Mouse (Mus musculus) gastrocnemius, adult 2 months (tissue): ENCODE measurements at regions not wholly inside any gene's neighbourhood (a gene's known extent, or its start where the extent isn't known, plus 50 kb on each side); places are given as distances from the start of the nearest gene placed in this dataset.

ENCODE experiments used
- DNase-seq: peaks from one replicate; pipeline ENCODE4 v3.0.0; 2022
- H3K27ac ChIP-seq: fragments of 200-600 bp; 2 replicates; pipeline ENCODE4 v1.8.1; 2022; ENCODE audit warnings: mild to moderate bottlenecking
- H3K4me3 ChIP-seq: fragments of 200-600 bp; 2 replicates; pipeline ENCODE4 v1.8.1; 2022; ENCODE audit warnings: mild to moderate bottlenecking, moderate library complexity
- CTCF ChIP-seq: fragments of 200-600 bp; IDR thresholded peaks from 2 replicates; pipeline ENCODE4 v1.8.1; 2022; ENCODE audit warnings: antibody characterized with exemption, mild to moderate bottlenecking, moderate library complexity
- intact Hi-C: fragments of 180-260 bp; cut with DNase I; formaldehyde crosslinking; loops from one replicate; pipeline ENCODE4 v1.15.1; 2025

GRCm38 (mm10) chr1:78050231-78050630 lies 146.7 kb downstream of the Pax3 start:
- intact Hi-C loops, result no loop called here

DNA sequence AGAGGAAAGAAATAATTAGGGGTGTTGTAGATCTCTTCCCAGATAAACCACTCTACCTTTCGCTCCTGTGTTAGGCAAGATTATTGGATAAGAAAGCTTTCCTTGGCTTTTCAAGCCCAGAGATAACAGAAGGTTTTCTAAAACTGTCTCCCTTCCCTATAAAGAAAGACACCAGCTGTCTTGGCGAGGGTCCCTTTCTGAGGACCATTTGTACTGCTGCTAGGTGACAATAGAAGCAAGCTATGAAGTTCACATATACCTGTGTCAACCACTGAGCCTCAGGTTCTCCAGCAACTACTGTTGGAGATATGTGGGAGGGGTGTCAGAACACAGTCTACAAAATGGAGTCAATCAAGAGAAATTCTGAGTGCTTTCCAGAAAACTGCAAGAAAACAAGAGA lies 164.6 kb downstream of the Pax3 start:
- Histone ChIP-seq H3K4me3 (no peak overlapping the region), H3K27ac (no peak overlapping the region)
- no peak for DNase-seq
- intact Hi-C loops, result no loop called here
- no peak for TF ChIP-seq CTCF

More at GRCm38 (mm10) chr1:78050231-78050630, 146.7 kb downstream of the Pax3 start:
- Histone ChIP-seq H3K27ac (no peak overlapping the region), H3K4me3 (no peak overlapping the region)
- TF ChIP-seq CTCF, result no peak
- DNase-seq, result no peak

DNA sequence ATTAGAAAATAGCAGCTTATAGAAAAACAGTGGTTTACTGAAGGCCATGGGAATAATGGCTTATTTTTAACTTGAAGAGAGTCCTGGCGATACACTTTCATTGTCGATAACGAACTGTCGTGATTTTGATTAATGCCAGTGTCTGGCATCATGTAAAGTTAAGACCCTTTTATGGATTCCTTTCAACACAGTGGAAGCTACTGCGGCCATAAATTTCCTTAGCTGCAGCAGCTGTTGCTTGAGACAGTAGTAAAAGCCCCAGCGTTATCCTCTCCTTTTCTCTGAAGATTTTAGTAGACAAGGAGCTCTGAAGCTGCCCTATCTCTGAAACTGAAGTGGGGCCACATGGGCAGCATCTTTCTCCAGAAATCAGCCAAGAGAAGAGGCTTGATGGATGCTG lies 175.2 kb downstream of the Pax3 start:
- DNase-seq, result no peak
- intact Hi-C loops, result no loop called here
- Histone ChIP-seq H3K4me3 (no peak overlapping the region), H3K27ac (no peak overlapping the region)
- no peak for TF ChIP-seq CTCF

DNA sequence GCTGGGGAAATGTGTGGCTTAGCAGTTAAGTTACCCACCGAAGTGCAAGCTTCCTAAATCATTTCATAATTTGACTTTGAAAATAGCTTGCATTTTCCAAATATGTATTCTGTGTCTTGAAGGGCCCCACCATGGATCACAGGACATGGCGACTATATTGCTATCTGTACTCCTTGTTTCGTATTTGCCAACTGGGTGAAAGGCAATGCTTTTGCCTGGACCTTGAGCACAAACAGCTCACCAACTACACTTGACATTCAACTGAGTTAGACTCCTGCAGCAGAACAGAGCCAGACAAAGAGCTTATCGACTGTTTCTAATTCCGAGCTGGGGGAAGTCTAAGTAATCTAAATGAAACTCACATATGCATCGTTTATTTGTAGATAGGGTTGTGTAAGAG lies 175.9 kb downstream of the Pax3 start:
- intact Hi-C loops, result no loop called here
- TF ChIP-seq CTCF, result no peak
- DNase-seq, result no peak

GRCm38 (mm10) chr1:78017949-78018617 lies 178.9 kb downstream of the Pax3 start:
- no peak overlapping the region for H3K27ac ChIP-seq
- intact Hi-C loops, result no loop called here
- no peak for TF ChIP-seq CTCF
- DNase-seq, result no peak
- H3K4me3 ChIP-seq, result no peak overlapping the region

More for the DNA sequence above, 175.9 kb downstream of the Pax3 start:
- H3K27ac ChIP-seq, result no peak overlapping the region
- no peak overlapping the region for H3K4me3 ChIP-seq

DNA sequence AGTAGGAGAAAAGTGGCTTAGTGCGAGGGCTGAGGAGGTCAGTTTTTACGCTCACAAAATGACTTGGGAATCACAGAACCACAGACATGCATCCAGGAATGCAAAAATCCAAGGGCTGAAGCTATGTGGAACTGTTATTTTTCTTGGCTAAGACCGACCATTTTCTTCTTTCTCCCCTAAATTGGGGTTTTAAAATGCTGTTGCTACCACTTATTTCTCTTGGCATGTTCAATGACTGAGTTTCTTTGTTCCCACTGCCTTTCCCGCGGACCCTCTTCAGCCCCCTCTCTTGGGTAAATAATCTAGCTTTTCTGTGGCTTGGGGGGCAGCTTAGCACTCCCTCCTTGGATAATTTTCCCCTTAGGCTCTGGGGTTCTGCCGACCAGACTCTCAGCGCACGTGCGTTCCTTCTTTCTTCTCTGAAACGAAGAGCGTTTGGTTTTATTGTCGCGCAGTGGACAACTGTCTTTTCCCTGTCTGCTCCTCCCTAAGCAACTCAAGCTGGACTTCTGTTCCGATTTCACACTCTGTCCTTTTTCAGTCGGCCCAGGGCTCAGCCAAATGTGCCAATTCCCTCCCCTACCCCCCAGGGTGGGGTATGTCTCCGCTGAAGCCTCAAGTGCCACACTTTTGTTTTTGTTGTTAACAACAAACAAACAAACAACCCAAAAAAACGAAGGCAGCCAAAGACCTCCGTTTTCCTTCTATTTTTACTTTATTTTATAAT lies 180.2 kb downstream of the Pax3 start:
- H3K27ac ChIP-seq, result no peak overlapping the region
- intact Hi-C loops, result no loop called here
- H3K4me3 ChIP-seq, result no peak overlapping the region
- no peak for TF ChIP-seq CTCF
- no peak for DNase-seq

- no peak for TF ChIP-seq CTCF
- no peak for DNase-seq
- H3K4me3 ChIP-seq, result no peak overlapping the region
- intact Hi-C loops, result no loop called here
- H3K27ac ChIP-seq, result no peak overlapping the region
Observed at GRCm38 (mm10) chr1:78015999-78016398, 180.9 kb downstream of the Pax3 start.

- intact Hi-C loops, result no loop called here
- Histone ChIP-seq H3K27ac (no peak overlapping the region), H3K4me3 (no peak overlapping the region)
- no peak for TF ChIP-seq CTCF
- no peak for DNase-seq
Observed at GRCm38 (mm10) chr1:78013396-78013795, 183.5 kb downstream of the Pax3 start.

DNA sequence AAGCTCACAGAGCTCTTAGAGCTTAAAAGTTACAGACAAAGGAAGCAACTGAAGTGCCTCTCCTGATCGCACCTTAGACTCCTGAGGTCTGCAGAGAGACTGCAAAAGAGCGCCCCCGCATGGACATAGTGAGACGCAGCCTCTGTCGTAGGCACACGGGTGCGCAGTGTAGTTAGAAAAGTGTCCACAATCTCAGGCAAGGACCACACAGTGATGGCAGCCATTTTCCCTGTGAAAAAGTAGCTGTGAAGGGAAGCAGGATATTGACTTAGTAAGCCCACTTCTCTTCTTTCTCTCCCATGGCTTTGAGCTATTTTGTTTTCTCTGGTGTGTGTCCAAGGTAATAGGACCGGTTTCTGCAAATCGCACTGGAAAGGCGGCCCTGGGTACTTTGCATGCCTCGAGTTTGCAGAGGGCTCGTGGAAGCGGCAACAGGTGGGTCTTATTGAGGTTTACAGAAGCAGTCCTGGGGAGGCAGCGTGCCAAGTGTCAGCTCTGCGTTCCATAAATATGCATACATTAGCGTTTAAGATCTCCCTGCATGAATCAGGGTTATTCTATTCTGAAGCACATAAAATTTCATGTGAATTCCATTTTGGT lies 188.0 kb downstream of the Pax3 start:
- peak; percentile 42 for DNase-seq
- peak; percentile 59 for TF ChIP-seq CTCF
- Histone ChIP-seq H3K4me3 (no peak overlapping the region), H3K27ac (no peak overlapping the region)
- intact Hi-C loops, result no loop called here

GRCm38 (mm10) chr1:78004376-78004775 lies 192.6 kb downstream of the Pax3 start:
- no peak for DNase-seq
- no peak for TF ChIP-seq CTCF
- intact Hi-C loops, result no loop called here
- H3K4me3 ChIP-seq, result no peak overlapping the region
- H3K27ac ChIP-seq, result no peak overlapping the region

- TF ChIP-seq CTCF, result no peak
- no peak overlapping the region for H3K4me3 ChIP-seq
- DNase-seq, result no peak
- intact Hi-C loops, result no loop called here
- H3K27ac ChIP-seq, result no peak overlapping the region
Observed at GRCm38 (mm10) chr1:77998727-77999126, 198.2 kb downstream of the Pax3 start.

DNA sequence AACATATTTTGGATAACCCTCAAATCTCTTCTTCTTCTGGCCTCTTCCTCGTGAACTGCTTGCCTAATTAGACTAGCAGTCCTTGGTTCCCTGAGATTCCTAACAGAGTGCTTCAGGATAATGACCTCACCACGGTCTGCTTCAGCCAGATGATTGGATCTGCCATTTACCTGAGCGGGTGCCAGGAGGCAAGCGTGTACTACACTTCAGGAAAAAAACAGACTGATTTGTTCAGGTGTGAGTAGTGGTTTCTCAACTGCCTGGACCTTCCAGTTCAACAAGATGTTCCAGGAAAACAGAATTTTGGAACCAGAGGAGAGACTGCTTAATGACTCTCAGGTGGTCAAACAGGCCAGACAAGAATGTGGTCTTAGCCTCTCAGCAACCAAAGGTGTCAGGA lies 215.4 kb downstream of the Pax3 start:
- intact Hi-C loops, result no loop called here
- Histone ChIP-seq H3K27ac (no peak overlapping the region), H3K4me3 (no peak overlapping the region)
- DNase-seq, result peak; percentile 16
- TF ChIP-seq CTCF, result no peak

- intact Hi-C loops, result loop anchor here (2.0 to 10.0 kb wide), 2 partner anchors 440 to 476 kb away; no protein-coding TSS in a partner anchor
- TF ChIP-seq CTCF, result peak; percentile 86
- Histone ChIP-seq H3K4me3 (no peak overlapping the region), H3K27ac (no peak overlapping the region)
- DNase-seq, result peak; percentile 46
Observed at GRCm38 (mm10) chr1:77978696-77979095, 218.2 kb downstream of the Pax3 start.

GRCm38 (mm10) chr1:77975941-77976340 lies 221.0 kb downstream of the Pax3 start:
- H3K27ac ChIP-seq, result no peak overlapping the region
- intact Hi-C loops, result loop anchor here (10.0 kb wide), 1 partner anchor 479 kb away; no protein-coding TSS in a partner anchor
- no peak for DNase-seq
- H3K4me3 ChIP-seq, result no peak overlapping the region
- TF ChIP-seq CTCF, result no peak
